Mouse (Mus musculus): Measurements from ENCODE around the gene Mapt.

DNA sequence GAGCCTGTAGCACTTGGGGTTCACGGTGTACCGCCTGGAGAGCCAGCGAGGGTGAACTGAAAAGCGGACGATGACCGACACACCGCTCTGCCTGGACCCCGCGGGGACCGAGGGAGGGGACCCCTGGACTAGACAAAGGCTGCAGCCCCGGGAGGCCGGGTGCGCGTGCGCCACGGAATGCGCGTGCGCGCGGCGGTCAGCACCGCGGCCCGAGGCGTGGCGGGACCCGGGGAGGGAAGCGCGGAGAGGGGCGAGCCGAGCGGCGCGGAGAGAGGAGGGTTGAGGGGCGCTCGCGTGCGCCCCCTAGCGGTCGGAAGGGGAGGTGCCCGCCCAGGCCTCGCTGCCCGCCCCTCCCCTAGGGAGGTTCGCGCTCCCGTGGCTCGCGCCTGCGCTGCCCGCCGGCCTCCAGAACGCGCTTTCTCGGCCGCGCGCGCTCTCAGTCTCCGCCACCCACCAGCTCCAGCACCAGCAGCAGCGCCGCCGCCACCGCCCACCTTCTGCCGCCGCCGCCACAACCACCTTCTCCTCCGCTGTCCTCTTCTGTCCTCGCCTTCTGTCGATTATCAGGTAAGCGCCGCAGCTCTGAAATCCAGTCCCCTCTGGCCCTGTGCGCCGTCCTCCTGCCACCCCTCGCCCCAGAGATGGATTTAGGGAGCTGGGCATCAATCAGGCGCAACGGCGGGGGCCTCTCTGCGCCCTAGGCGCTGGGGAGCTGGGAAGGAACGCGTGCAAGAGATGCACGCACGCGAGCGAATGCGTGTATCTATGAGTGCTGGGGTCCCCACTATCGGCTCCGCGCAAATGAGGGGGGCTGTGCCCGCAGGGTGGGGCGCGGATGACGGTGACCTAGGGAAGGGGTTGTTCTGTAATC, at the start of gene Mapt:
- TF ChIP-seq E2F4 (IDR thresholded peaks at IDR 0.05; ENCODE audit: insufficient replicate concordance, low read depth, low read length) (no peak), IRF4 (IDR thresholded peaks at IDR 0.05; ENCODE audit: low read depth, low read length) (no peak), CTCF (conservative IDR thresholded peaks at IDR 0.05 in 1 of 2, IDR thresholded peaks at IDR 0.05 in 1 of 2; ENCODE audit: low read depth in 2 of 2, low read length in 2 of 2) (peak; percentile 33 to 90; a peak in 3 of 4 replicates), POLR2A (IDR thresholded peaks at IDR 0.05; ENCODE audit: low read depth, low read length) (peak; percentile 79), MEF2A (IDR thresholded peaks at IDR 0.05; ENCODE audit: borderline replicate concordance, low read depth, low read length) (no peak; the same call in 1 of the 2 replicates), MAFK (IDR thresholded peaks at IDR 0.05; ENCODE audit: insufficient replicate concordance, low read length) (no peak), JUND (conservative IDR thresholded peaks at IDR 0.05; ENCODE audit: low read depth, low read length) (no peak), MAX (IDR thresholded peaks at IDR 0.05; ENCODE audit: low read length) (no peak), TCF12 (IDR thresholded peaks at IDR 0.05; ENCODE audit: low read depth, low read length) (peak; percentile 35; the same call in 1 of the 2 replicates), CHD1 (IDR thresholded peaks at IDR 0.05; ENCODE audit: low read depth, low read length) (no peak), KAT2A (IDR thresholded peaks at IDR 0.05; ENCODE audit: insufficient replicate concordance, low read length) (no peak)

Measured in CH12.LX (cell line).